Mouse (Mus musculus): Measurements from ENCODE around the gene Zfp52. TPM values are rescaled to one million over a fixed set of nuclear protein-coding genes. Genes with fewer than 3 reads are reported as not detected.

Gene Zfp52
- 1 to 10 TPM; 4.0 to 5.5 TPM for total RNA-seq (2021)
- long read RNA-seq, experiment 1, partial matches to known transcripts, result 0 of 3 reads
- long read RNA-seq, experiment 1, other reads (novel, unspliced or antisense), result 2 of 3 reads
- long read RNA-seq, experiment 2, partial matches to known transcripts, result 1 of 5 reads
- long read RNA-seq, experiment 2, other reads (novel, unspliced or antisense), result 1 of 5 reads

- intact Hi-C loops (cut with DNase I), result loop anchor here (2.0 kb wide), 1 partner anchor 19 kb away; no protein-coding TSS in a partner anchor
- DNase-seq, result peak; percentile 38 to 46
Measured at GRCm38 (mm10) chr17:21535096-21536001, at the start of gene Zfp52. Zfp52 (plus strand) TSS chr17:21535539.

- intact Hi-C loops (cut with DNase I), result no loop called here
- DNase-seq, result peak; percentile 81 to 84
Measured at GRCm38 (mm10) chr17:21488760-21489499, 46.4 kb upstream of the Zfp52 start, which contains the start of gene Zfp53. Zfp53 (plus strand) TSS chr17:21488998.

- intact Hi-C loops (cut with DNase I), result no loop called here
- DNase-seq, result no peak
Measured at GRCm38 (mm10) chr17:21489500-21490001, 45.8 kb upstream of the Zfp52 start.

GRCm38 (mm10) chr17:21501365-21501764, 34.0 kb upstream of the Zfp52 start:
- DNase-seq, result no peak
- intact Hi-C loops (cut with DNase I), result no loop called here

GRCm38 (mm10) chr17:21504524-21504923, 30.8 kb upstream of the Zfp52 start:
- intact Hi-C loops (cut with DNase I), result no loop called here
- DNase-seq, result no peak

- no peak for DNase-seq
- intact Hi-C loops (cut with DNase I), result no loop called here
Measured at GRCm38 (mm10) chr17:21506258-21506657, 29.1 kb upstream of the Zfp52 start.

- intact Hi-C loops (cut with DNase I), result loop anchor here (5.0 kb wide), 1 partner anchor 237 kb away; no protein-coding TSS in a partner anchor
- DNase-seq, result no peak
Measured at GRCm38 (mm10) chr17:21509756-21510155, 25.6 kb upstream of the Zfp52 start.

GRCm38 (mm10) chr17:21515403-21516105, 19.8 kb upstream of the Zfp52 start:
- DNase-seq, result peak in 1 of 2 experiments; percentile 53
- intact Hi-C loops (cut with DNase I), result loop anchor here (2.0 to 5.0 kb wide), 2 partner anchors 19 to 68 kb away; partner anchors contain the start of gene Zfp52

- intact Hi-C loops (cut with DNase I), result loop anchor here (2.0 to 5.0 kb wide), 2 partner anchors 18 to 69 kb away; partner anchors contain the start of gene Zfp52
- DNase-seq, result peak; percentile 65 to 67
Measured at GRCm38 (mm10) chr17:21516201-21517129, 18.9 kb upstream of the Zfp52 start.

GRCm38 (mm10) chr17:21517130-21517671, 18.1 kb upstream of the Zfp52 start:
- intact Hi-C loops (cut with DNase I), result loop anchor here (2.0 to 5.0 kb wide), 2 partner anchors 18 to 70 kb away; partner anchors contain the start of gene Zfp52
- no peak for DNase-seq

GRCm38 (mm10) chr17:21526270-21526669, 9.1 kb upstream of the Zfp52 start:
- DNase-seq, result no peak
- intact Hi-C loops (cut with DNase I), result no loop called here

GRCm38 (mm10) chr17:21530645-21531330, 4.6 kb upstream of the Zfp52 start:
- DNase-seq, result no peak
- intact Hi-C loops (cut with DNase I), result no loop called here

- DNase-seq, result peak in 1 of 2 experiments; percentile 20
- intact Hi-C loops (cut with DNase I), result no loop called here
Measured at GRCm38 (mm10) chr17:21531621-21532020, 3.7 kb upstream of the Zfp52 start.

GRCm38 (mm10) chr17:21532101-21532951, 3.0 kb upstream of the Zfp52 start:
- peak; percentile 55 to 79 for DNase-seq
- intact Hi-C loops (cut with DNase I), result no loop called here

- intact Hi-C loops (cut with DNase I), result loop anchor here (2.0 kb wide), 1 partner anchor 17 kb away; no protein-coding TSS in a partner anchor
- DNase-seq, result no peak
Measured at GRCm38 (mm10) chr17:21533961-21534360, 1.4 kb upstream of the Zfp52 start.

- peak in 1 of 2 experiments; percentile 5 for DNase-seq
- intact Hi-C loops (cut with DNase I), result loop anchor here (2.0 kb wide), 1 partner anchor 18 kb away; no protein-coding TSS in a partner anchor
Measured at GRCm38 (mm10) chr17:21534460-21535095, 761 bp upstream of the Zfp52 start.

Measured in gastrocnemius, postnatal 36 days (tissue).